Mouse (Mus musculus) ES-E14 (cell line): Measurements from ENCODE around the gene Plekha4.

Experiments used
- CHD2 ChIP-seq: IDR thresholded peaks from 2 replicates; pipeline ENCODE4 v1.6.1; 2014; ENCODE audit warnings: mild to moderate bottlenecking, low read depth, low read length, inconsistent platforms
- HCFC1 ChIP-seq: IDR thresholded peaks from 2 replicates; pipeline ENCODE4 v1.6.1; 2012; ENCODE audit warnings: low read length, inconsistent platforms, borderline replicate concordance; ENCODE audit not compliant: insufficient read depth
- MAFK ChIP-seq: IDR thresholded peaks from 2 replicates; pipeline ENCODE4 v1.6.1; 2014; ENCODE audit warnings: mild to moderate bottlenecking, low read depth, low read length, inconsistent platforms; ENCODE audit not compliant: insufficient read depth
- ZNF384 ChIP-seq: IDR thresholded peaks from 2 replicates; pipeline ENCODE4 v1.6.1; 2012; ENCODE audit warnings: low read depth, low read length, inconsistent platforms

GRCm38 (mm10) chr7:45477003-45477402 is 49.1 kb upstream of the Plekha4 start:
- TF ChIP-seq MAFK (no peak), CHD2 (no peak), HCFC1 (no peak), ZNF384 (no peak)
